Mouse (Mus musculus) skeletal muscle tissue, adult 2 months (tissue): ENCODE measurements around the gene Mef2a.

Experiments used
- DNase-seq: peaks from one replicate; pipeline ENCODE4 v3.0.0-alpha.2; 2012; ENCODE audit warnings: low read depth, low spot score

Mef2a gene

GRCm38 (mm10) chr7:67210004-67210833, 162.4 kb downstream of the Mef2a start:
- no peak for DNase-seq

DNA sequence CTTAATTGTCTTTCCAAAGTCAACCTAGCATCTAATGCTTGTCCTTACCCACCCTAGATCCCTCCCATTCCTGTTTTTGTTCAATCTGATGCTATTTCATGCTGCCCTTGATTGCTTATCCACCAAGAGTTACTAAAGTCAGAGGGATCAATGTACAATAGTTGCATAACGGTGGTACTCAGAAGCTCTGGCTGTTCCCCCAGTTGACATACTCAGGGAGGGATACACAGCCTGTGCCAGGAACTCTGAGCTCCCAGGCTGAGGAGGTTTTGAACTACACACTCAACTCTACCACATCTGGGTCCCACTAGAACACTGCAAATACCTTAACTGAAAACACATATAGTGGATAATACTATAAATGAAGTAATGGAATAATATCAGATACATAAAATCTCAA, 164.3 kb downstream of the Mef2a start:
- no peak for DNase-seq

GRCm38 (mm10) chr7:67207701-67208100, 165.0 kb downstream of the Mef2a start:
- no peak for DNase-seq

DNA sequence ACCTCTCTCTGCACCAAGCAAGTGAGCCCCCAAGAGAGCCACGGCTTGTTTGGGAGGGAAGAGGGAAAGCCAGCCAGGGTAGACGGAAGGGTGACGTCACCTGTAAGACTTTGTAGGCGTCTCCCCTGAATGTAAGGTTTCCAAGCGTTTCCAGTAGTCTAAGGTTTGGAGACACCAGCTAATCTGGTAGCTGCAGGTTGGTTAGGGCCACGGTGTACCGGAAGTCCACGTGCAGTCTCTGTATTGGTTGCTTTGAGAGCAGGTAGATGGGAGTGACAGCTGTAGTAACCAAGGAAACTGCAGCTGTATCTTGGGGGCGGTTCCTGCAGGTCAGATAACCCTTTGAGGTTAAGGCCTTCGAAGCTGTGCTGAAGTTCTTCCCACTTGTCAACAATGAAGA, 166.2 kb downstream of the Mef2a start:
- DNase-seq, result no peak

DNA sequence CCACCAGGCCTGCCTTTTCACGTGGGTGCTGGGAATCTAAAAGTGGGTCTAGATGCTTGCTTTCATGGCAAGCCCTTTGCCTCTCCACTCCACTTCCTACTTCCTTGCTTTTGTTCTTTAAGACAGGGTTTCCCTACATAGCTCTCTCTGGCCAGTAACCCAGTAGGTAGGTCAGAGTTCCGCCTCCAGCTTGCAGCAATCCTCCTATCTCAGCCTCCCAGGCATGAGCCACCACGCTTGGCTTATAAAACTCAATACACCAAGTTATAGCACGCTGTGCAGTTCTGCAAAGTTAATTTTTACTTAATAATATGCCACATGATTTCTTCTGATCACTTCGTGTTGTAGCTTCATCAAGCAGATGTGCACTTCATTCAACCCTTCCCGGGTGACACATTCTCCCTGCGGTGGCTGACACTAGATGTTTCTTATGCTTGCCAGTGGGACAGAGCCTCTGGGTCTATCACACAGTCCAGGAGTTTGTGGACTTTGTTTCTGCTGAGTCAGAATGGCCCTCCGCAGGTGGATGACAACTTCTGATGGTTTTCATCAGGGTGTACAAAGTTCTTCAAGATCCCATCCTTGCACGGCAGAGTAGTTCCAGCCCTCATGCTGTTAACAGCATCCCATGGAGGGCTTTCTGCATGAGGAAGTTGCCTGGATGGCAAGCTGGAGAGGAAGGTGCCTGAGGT, 166.8 kb downstream of the Mef2a start:
- DNase-seq, result no peak

- DNase-seq, result no peak
Observed at GRCm38 (mm10) chr7:67203625-67204024, 169.0 kb downstream of the Mef2a start.

GRCm38 (mm10) chr7:67199412-67199811, 173.2 kb downstream of the Mef2a start:
- peak; percentile 21 for DNase-seq

DNA sequence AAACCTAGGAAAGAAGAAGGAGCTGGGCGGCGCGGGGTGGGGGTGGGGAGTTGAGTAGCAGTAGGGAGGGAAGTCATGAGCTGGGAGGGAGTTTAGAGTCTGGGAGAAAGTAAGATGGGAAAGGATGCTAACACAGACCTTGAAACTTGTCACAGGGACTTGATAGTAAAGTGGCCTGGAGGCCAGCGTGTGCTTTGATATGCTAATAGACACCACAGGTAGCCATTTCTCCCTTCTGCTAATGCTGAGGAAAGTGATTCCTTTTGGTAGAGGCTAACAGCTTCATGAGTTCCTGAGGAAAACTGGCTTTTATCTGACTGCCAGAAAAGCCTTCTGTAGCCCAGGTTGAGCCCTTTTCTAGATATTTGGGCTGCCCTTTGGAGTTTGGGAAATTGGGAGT, 188.9 kb downstream of the Mef2a start:
- no peak for DNase-seq
